Mouse (Mus musculus): ENCODE measurements around the gene Spns2.
A peak's percentile ranks its signal among the peaks of the same experiment; 100 is the strongest.

The Spns2 gene

GRCm38 (mm10) chr11:72489881-72490301 is at the start of gene Spns2:
Gene Spns2 (minus strand): TSS chr11:72489904.
- DNase-seq: peak; percentile 93

- DNase-seq: no peak
Observed at GRCm38 (mm10) chr11:72538811-72539210, 49.1 kb upstream of the Spns2 start.

- DNase-seq: no peak
Observed at GRCm38 (mm10) chr11:72538037-72538755, 48.5 kb upstream of the Spns2 start.

- no peak for DNase-seq
Observed at GRCm38 (mm10) chr11:72537503-72537902, 47.8 kb upstream of the Spns2 start.

GRCm38 (mm10) chr11:72535519-72535918 is 45.8 kb upstream of the Spns2 start:
- peak; percentile 15 for DNase-seq

GRCm38 (mm10) chr11:72532890-72533289 is 43.2 kb upstream of the Spns2 start:
- no peak for DNase-seq

- DNase-seq: no peak
Observed at GRCm38 (mm10) chr11:72531632-72532031, 41.9 kb upstream of the Spns2 start.

GRCm38 (mm10) chr11:72531144-72531543 is 41.4 kb upstream of the Spns2 start:
- no peak for DNase-seq

GRCm38 (mm10) chr11:72526190-72526589 is 36.5 kb upstream of the Spns2 start:
- no peak for DNase-seq

- no peak for DNase-seq
Observed at GRCm38 (mm10) chr11:72523711-72524110, 34.0 kb upstream of the Spns2 start.

- DNase-seq: no peak
Observed at GRCm38 (mm10) chr11:72522616-72523041, 32.9 kb upstream of the Spns2 start.

GRCm38 (mm10) chr11:72521598-72522541 is 32.2 kb upstream of the Spns2 start:
- DNase-seq: no peak

GRCm38 (mm10) chr11:72519895-72520294 is 30.2 kb upstream of the Spns2 start:
- DNase-seq: no peak

- no peak for DNase-seq
Observed at GRCm38 (mm10) chr11:72519189-72519588, 29.5 kb upstream of the Spns2 start.

- no peak for DNase-seq
Observed at GRCm38 (mm10) chr11:72518449-72518848, 28.7 kb upstream of the Spns2 start.

GRCm38 (mm10) chr11:72514967-72515366 is 25.3 kb upstream of the Spns2 start:
- DNase-seq: no peak

GRCm38 (mm10) chr11:72508651-72509050 is 18.9 kb upstream of the Spns2 start:
- no peak for DNase-seq

- DNase-seq: no peak
Observed at GRCm38 (mm10) chr11:72507651-72508050, 17.9 kb upstream of the Spns2 start.

- no peak for DNase-seq
Observed at GRCm38 (mm10) chr11:72504016-72504797, 14.5 kb upstream of the Spns2 start.

GRCm38 (mm10) chr11:72503501-72503921 is 13.8 kb upstream of the Spns2 start:
- peak; percentile 26 for DNase-seq

- peak; percentile 41 for DNase-seq
Observed at GRCm38 (mm10) chr11:72502236-72502635, 12.5 kb upstream of the Spns2 start.

- no peak for DNase-seq
Observed at GRCm38 (mm10) chr11:72501426-72502002, 11.8 kb upstream of the Spns2 start.

- DNase-seq: no peak
Observed at GRCm38 (mm10) chr11:72500139-72500538, 10.4 kb upstream of the Spns2 start.
